Mouse (Mus musculus): Measurements from ENCODE around the gene Pla2g1b. TPM values are rescaled to one million over a fixed set of nuclear protein-coding genes. Genes with fewer than 3 reads are reported as not detected.

The Pla2g1b gene
- polyA plus RNA-seq (2017; shearing (Covaris generic)), result not detected

GRCm38 (mm10) chr5:115465642-115466420, at the start of gene Pla2g1b:
Pla2g1b (plus strand) TSS chr5:115466262.

GRCm38 (mm10) chr5:115429359-115430186, 36.5 kb upstream of the Pla2g1b start, which contains the start of gene Msi1:
Msi1 (plus strand) TSS chr5:115429599.

GRCm38 (mm10) chr5:115483947-115484920, 18.2 kb downstream of the Pla2g1b start, which contains the start of gene Sirt4:
Sirt4 (minus strand) TSS chr5:115484725.

GRCm38 (mm10) chr5:115506454-115507201, 40.6 kb downstream of the Pla2g1b start, which contains the start of gene Pxn:
Pxn (plus strand) TSS chr5:115506676.

Other genes starting within 250 kb of the Pla2g1b start
- 84.8 TPM for gene Pop5, start 230.4 kb upstream of the Pla2g1b start, polyA plus RNA-seq (2017; shearing (Covaris generic))
- 16.4 TPM for gene Rnf10, start 193.4 kb upstream of the Pla2g1b start, polyA plus RNA-seq (2017; shearing (Covaris generic))
- gene Coq5, start 186.6 kb upstream of the Pla2g1b start, polyA plus RNA-seq (2017; shearing (Covaris generic)), result 50.7 TPM
- gene Dynll1, start 165.3 kb upstream of the Pla2g1b start, polyA plus RNA-seq (2017; shearing (Covaris generic)), result 581 TPM
- 11.6 TPM for gene Srsf9, start 139.1 kb upstream of the Pla2g1b start, polyA plus RNA-seq (2017; shearing (Covaris generic))
- gene Gatc, start 125.1 kb upstream of the Pla2g1b start, polyA plus RNA-seq (2017; shearing (Covaris generic)), result 18.8 TPM
- 67.5 TPM for gene Triap1, start 125.0 kb upstream of the Pla2g1b start, polyA plus RNA-seq (2017; shearing (Covaris generic))
- 572 TPM for gene Cox6a1, start 117.3 kb upstream of the Pla2g1b start, polyA plus RNA-seq (2017; shearing (Covaris generic))
- gene Msi1, start 36.7 kb upstream of the Pla2g1b start, polyA plus RNA-seq (2017; shearing (Covaris generic)), result not detected
- 22.0 TPM for gene Sirt4, start 18.5 kb downstream of the Pla2g1b start, polyA plus RNA-seq (2017; shearing (Covaris generic))
- gene Pxn, start 40.4 kb downstream of the Pla2g1b start, polyA plus RNA-seq (2017; shearing (Covaris generic)), result 51.4 TPM
- 2,605 TPM for gene Rplp0, start 93.2 kb downstream of the Pla2g1b start, polyA plus RNA-seq (2017; shearing (Covaris generic))
- 45.1 TPM for gene Gcn1l1, start 99.0 kb downstream of the Pla2g1b start, polyA plus RNA-seq (2017; shearing (Covaris generic))
- 5.0 TPM for gene Rab35, start 165.6 kb downstream of the Pla2g1b start, polyA plus RNA-seq (2017; shearing (Covaris generic))

All from CD4-positive, CD25-positive, alpha-beta regulatory T cell, adult 9 weeks (primary cell).